Mouse (Mus musculus): ENCODE measurements around the gene Nos1ap. TPM values are rescaled to one million over a fixed set of nuclear protein-coding genes. Genes with fewer than 3 reads are reported as not detected.

The Nos1ap gene
- 10 to 100 TPM; 23.4 to 24.3 TPM for total RNA-seq (2021)

GRCm38 (mm10) chr1:170589219-170590040 lies at the start of gene Nos1ap:
Gene Nos1ap (minus strand): TSS chr1:170589861.
- intact Hi-C loops (cut with DNase I) = no loop called here
- DNase-seq (ENCODE audit: low spot score) = peak; percentile 75

GRCm38 (mm10) chr1:170638941-170639340 lies 49.3 kb upstream of the Nos1ap start:
- intact Hi-C loops (cut with DNase I) = no loop called here
- no peak for DNase-seq (ENCODE audit: low spot score)

GRCm38 (mm10) chr1:170632856-170633255 lies 43.2 kb upstream of the Nos1ap start:
- DNase-seq (ENCODE audit: low spot score) = no peak
- intact Hi-C loops (cut with DNase I) = loop anchor here (1.0 to 5.0 kb wide), 2 partner anchors 139 to 207 kb away; no protein-coding TSS in a partner anchor

GRCm38 (mm10) chr1:170632385-170632784 lies 42.7 kb upstream of the Nos1ap start:
- intact Hi-C loops (cut with DNase I) = loop anchor here (1.0 to 5.0 kb wide), 2 partner anchors 140 to 208 kb away; no protein-coding TSS in a partner anchor
- peak; percentile 46 for DNase-seq (ENCODE audit: low spot score)

- intact Hi-C loops (cut with DNase I) = loop anchor here (5.0 kb wide), 1 partner anchor 141 kb away; no protein-coding TSS in a partner anchor
- no peak for DNase-seq (ENCODE audit: low spot score)
Measured at GRCm38 (mm10) chr1:170631571-170631970, 41.9 kb upstream of the Nos1ap start.

- intact Hi-C loops (cut with DNase I) = loop anchor here (5.0 kb wide), 1 partner anchor 142 kb away; no protein-coding TSS in a partner anchor
Measured at GRCm38 (mm10) chr1:170630489-170630888, 40.8 kb upstream of the Nos1ap start.

GRCm38 (mm10) chr1:170623432-170623831 lies 33.8 kb upstream of the Nos1ap start:
- intact Hi-C loops (cut with DNase I) = no loop called here

More at GRCm38 (mm10) chr1:170630489-170630888, 40.8 kb upstream of the Nos1ap start:
- no peak for DNase-seq (ENCODE audit: low spot score)

GRCm38 (mm10) chr1:170622934-170623333 lies 33.3 kb upstream of the Nos1ap start:
- intact Hi-C loops (cut with DNase I) = no loop called here
- no peak for DNase-seq (ENCODE audit: low spot score)

More at GRCm38 (mm10) chr1:170623432-170623831, 33.8 kb upstream of the Nos1ap start:
- no peak for DNase-seq (ENCODE audit: low spot score)

- intact Hi-C loops (cut with DNase I) = no loop called here
- no peak for DNase-seq (ENCODE audit: low spot score)
Measured at GRCm38 (mm10) chr1:170619686-170620374, 30.2 kb upstream of the Nos1ap start.

- intact Hi-C loops (cut with DNase I) = loop anchor here (2.0 to 5.0 kb wide), 3 partner anchors 61 to 394 kb away; no protein-coding TSS in a partner anchor
Measured at GRCm38 (mm10) chr1:170612968-170613872, 23.6 kb upstream of the Nos1ap start.

GRCm38 (mm10) chr1:170611631-170612030 lies 22.0 kb upstream of the Nos1ap start:
- intact Hi-C loops (cut with DNase I) = loop anchor here (2.0 to 5.0 kb wide), 3 partner anchors 59 to 393 kb away; no protein-coding TSS in a partner anchor
- no peak for DNase-seq (ENCODE audit: low spot score)

More at GRCm38 (mm10) chr1:170612968-170613872, 23.6 kb upstream of the Nos1ap start:
- DNase-seq (ENCODE audit: low spot score) = no peak

- intact Hi-C loops (cut with DNase I) = loop anchor here (5.0 kb wide), 1 partner anchor 58 kb away; no protein-coding TSS in a partner anchor
- DNase-seq (ENCODE audit: low spot score) = no peak
Measured at GRCm38 (mm10) chr1:170610695-170611094, 21.0 kb upstream of the Nos1ap start.

GRCm38 (mm10) chr1:170610289-170610688 lies 20.6 kb upstream of the Nos1ap start:
- intact Hi-C loops (cut with DNase I) = loop anchor here (5.0 kb wide), 1 partner anchor 58 kb away; no protein-coding TSS in a partner anchor
- DNase-seq (ENCODE audit: low spot score) = no peak

- intact Hi-C loops (cut with DNase I) = loop anchor here (5.0 kb wide), 1 partner anchor 58 kb away; no protein-coding TSS in a partner anchor
- no peak for DNase-seq (ENCODE audit: low spot score)
Measured at GRCm38 (mm10) chr1:170609872-170610271, 20.2 kb upstream of the Nos1ap start.

- intact Hi-C loops (cut with DNase I) = no loop called here
- DNase-seq (ENCODE audit: low spot score) = no peak
Measured at GRCm38 (mm10) chr1:170608461-170609071, 18.9 kb upstream of the Nos1ap start.

- intact Hi-C loops (cut with DNase I) = no loop called here
- DNase-seq (ENCODE audit: low spot score) = no peak
Measured at GRCm38 (mm10) chr1:170607231-170607917, 17.7 kb upstream of the Nos1ap start.

- no peak for DNase-seq (ENCODE audit: low spot score)
- intact Hi-C loops (cut with DNase I) = no loop called here
Measured at GRCm38 (mm10) chr1:170605228-170606001, 15.8 kb upstream of the Nos1ap start.
